Mouse (Mus musculus): ENCODE data around the gene Ajap1.

GRCm38 (mm10) chr4:153439031-153439430, 43.6 kb downstream of the Ajap1 start:
- TF ChIP-seq CTCF (IDR thresholded peaks at IDR 0.05) (no peak), EP300 (IDR thresholded peaks at IDR 0.05) (no peak)

Data from lung, postnatal 0 days (tissue).